Mouse (Mus musculus): Measurements from ENCODE around the gene Tmem175. TPM values are rescaled to one million over a fixed set of nuclear protein-coding genes. Genes with fewer than 3 reads are reported as not detected.

Gene Tmem175
- polyA plus RNA-seq, 1 experiment from 2014 or later = 24.9 TPM

Other genes starting within 250 kb of the Tmem175 start
- gene Pde6b, start 241.4 kb upstream of the Tmem175 start, polyA plus RNA-seq (2015; fragmentation: Nextera tagmentation; extraction: Ambion mirVana) = 0.20 TPM in 1 of 2 replicates, not detected in the other
- gene Atp5k, start 195.3 kb upstream of the Tmem175 start, polyA plus RNA-seq (2015; fragmentation: Nextera tagmentation; extraction: Ambion mirVana) = 296 and 299 TPM in 2 replicates
- gene Mfsd7a, start 180.9 kb upstream of the Tmem175 start, polyA plus RNA-seq (2015; fragmentation: Nextera tagmentation; extraction: Ambion mirVana) = 0.08 TPM in 1 of 2 replicates, not detected in the other
- 35.6 and 40.1 TPM in 2 replicates for gene Pcgf3, start 168.5 kb upstream of the Tmem175 start, polyA plus RNA-seq (2015; fragmentation: Nextera tagmentation; extraction: Ambion mirVana)
- gene Cplx1, start 79.7 kb upstream of the Tmem175 start, polyA plus RNA-seq (2015; fragmentation: Nextera tagmentation; extraction: Ambion mirVana) = 108 and 112 TPM in 2 replicates
- gene Gak, start within 50 bp of the Tmem175 start, polyA plus RNA-seq (2015; fragmentation: Nextera tagmentation; extraction: Ambion mirVana) = 58.2 and 60.3 TPM in 2 replicates
- gene Idua, start 30.6 kb downstream of the Tmem175 start, polyA plus RNA-seq (2015; fragmentation: Nextera tagmentation; extraction: Ambion mirVana) = 9.6 and 13.2 TPM in 2 replicates
- gene Dgkq, start 39.9 kb downstream of the Tmem175 start, polyA plus RNA-seq (2015; fragmentation: Nextera tagmentation; extraction: Ambion mirVana) = 26.5 and 31.9 TPM in 2 replicates
- gene Slc26a1, start 45.8 kb downstream of the Tmem175 start, polyA plus RNA-seq (2015; fragmentation: Nextera tagmentation; extraction: Ambion mirVana) = 2.3 and 2.4 TPM in 2 replicates
- gene Fgfrl1, start 62.6 kb downstream of the Tmem175 start, polyA plus RNA-seq (2015; fragmentation: Nextera tagmentation; extraction: Ambion mirVana) = 5.8 and 7.0 TPM in 2 replicates
- gene Rnf212, start 145.2 kb downstream of the Tmem175 start, polyA plus RNA-seq (2015; fragmentation: Nextera tagmentation; extraction: Ambion mirVana) = not detected in 2 replicates
- gene Tmed11, start 165.6 kb downstream of the Tmem175 start, polyA plus RNA-seq (2015; fragmentation: Nextera tagmentation; extraction: Ambion mirVana) = not detected in 2 replicates
- gene Vmn2r8, start 179.1 kb downstream of the Tmem175 start, polyA plus RNA-seq (2015; fragmentation: Nextera tagmentation; extraction: Ambion mirVana) = not detected in 2 replicates
- gene Vmn2r9, start 222.8 kb downstream of the Tmem175 start, polyA plus RNA-seq (2015; fragmentation: Nextera tagmentation; extraction: Ambion mirVana) = not detected in 2 replicates